21 mouse cellular contexts compared by ENCODE assay signal in genomic region chr19:10828321-10828720, GRCm38 (mm10). TPM values are rescaled to one million over a fixed set of nuclear protein-coding genes. Genes with fewer than 3 reads are reported as not detected.
DNase-seq lines count a peak whose midpoint lies in the region; ATAC-seq and TF ChIP-seq lines count a peak whose summit lies in the region.
"Had no signal": no experiment of that assay in that cellular context is flagged by ENCODE, and none has a peak within 500 bp of the region (broad histone marks: within the 10 kb centered on the region; RNA-seq: fewer than 3 reads in every experiment).

No protein-coding gene starts in this region.

- 70% methylated on average over 5 of the region's 5 CpGs for WGBS in bone marrow, adult 2 months
- WGBS in thymus, adult 2 months = 45% methylated on average over 5 of the region's 5 CpGs
- WGBS in midbrain, embryonic 11.5 days = 90% methylated on average over 5 of the region's 5 CpGs

- peaks cover 4% of the 10 kb centered on the region; the same call in 1 of the 2 replicates for H3K36me3 ChIP-seq in thymus, adult 2 months (ENCODE audit: control insufficient read depth, insufficient read depth, low read length)
- H3K36me3 ChIP-seq in midbrain, embryonic 11.5 days (ENCODE audit: control insufficient read depth, insufficient read depth, low read length) = no peaks in the 10 kb centered on the region
- H3K36me3 ChIP-seq: embryonic facial prominence, embryonic 13.5 days; forebrain, embryonic 12.5 days; G1E; heart, embryonic 12.5 days; hindbrain, embryonic 10.5 days had no signal

- no peak for ATAC-seq in midbrain, embryonic 11.5 days (ENCODE audit: low FRiP score)
- ATAC-seq: forebrain, embryonic 16.5 days had no signal

- no peaks in the 10 kb centered on the region for H3K9me3 ChIP-seq in midbrain, embryonic 11.5 days (ENCODE audit: control insufficient read depth, low read length)
- H3K9me3 ChIP-seq: embryonic facial prominence, embryonic 13.5 days; forebrain, embryonic 12.5 days; G1E; heart, embryonic 12.5 days; hindbrain, embryonic 10.5 days had no signal

- no peak overlapping the region for H3K4me3 ChIP-seq in bone marrow, adult 2 months (replicated peaks; ENCODE audit: control insufficient read depth, low read depth, low read length)
- H3K4me3 ChIP-seq in thymus, adult 2 months (ENCODE audit: control insufficient read depth, insufficient read depth, low read length) = peak overlapping the region; percentile 74
- H3K4me3 ChIP-seq in midbrain, embryonic 11.5 days (ENCODE audit: low read depth, low read length) = no peak overlapping the region
- H3K4me3 ChIP-seq: embryonic facial prominence, embryonic 13.5 days; forebrain, embryonic 12.5 days; gastrocnemius, adult 2 months; heart, embryonic 12.5 days; hindbrain, embryonic 10.5 days had no signal

- H3K9ac ChIP-seq in midbrain, embryonic 11.5 days (ENCODE audit: low read length) = no peak overlapping the region
- H3K9ac ChIP-seq: embryonic facial prominence, embryonic 13.5 days; forebrain, embryonic 12.5 days; heart, embryonic 12.5 days; hindbrain, embryonic 14.5 days had no signal

- intact Hi-C loops in left cerebral cortex, postnatal 36 days (cut with DNase I) = no loop called here

- DNase-seq in A20 (ENCODE audit: low read depth, low spot score) = peak; percentile 53
- DNase-seq in thymus, adult 2 months = peak; percentile 47
- DNase-seq in thymus, postnatal 25 days = peak; percentile 58
- DNase-seq in kidney, postnatal 25 days = no peak
- DNase-seq in midbrain, embryonic 11.5 days (ENCODE audit: low spot score, missing footprints) = no peak
- no peak for DNase-seq in adrenal gland, postnatal 25 days
- DNase-seq in left cerebral cortex, postnatal 36 days (ENCODE audit: low spot score in 2 of 2) = no peak
- DNase-seq: adrenal gland, postnatal 10 days; cerebellum, adult 18-20 months; cerebellum, adult 9-11 months; cerebellum, postnatal 36 days; gastrocnemius, adult 2 months; gastrocnemius, postnatal 25 days had no signal

- TF ChIP-seq CTCF in bone marrow, adult 2 months (IDR thresholded peaks at IDR 0.05; ENCODE audit: control insufficient read depth, insufficient read depth, low read length) = no peak
- no peak for TF ChIP-seq CTCF in thymus, adult 2 months (IDR thresholded peaks at IDR 0.05; ENCODE audit: borderline replicate concordance, control insufficient read depth, extremely low read depth, insufficient read depth, low read length, poor library complexity)

- no peak for TF ChIP-seq POLR2A in bone marrow, adult 2 months (IDR thresholded peaks at IDR 0.05; ENCODE audit: borderline replicate concordance, control insufficient read depth, low read depth, low read length)
- TF ChIP-seq POLR2A in thymus, adult 2 months (IDR thresholded peaks at IDR 0.05; ENCODE audit: control insufficient read depth, extremely low read depth, insufficient read depth, low read length, poor library complexity) = peak; percentile 46; the same call in 1 of the 2 replicates

- H3K27ac ChIP-seq in bone marrow, adult 2 months (ENCODE audit: control insufficient read depth, insufficient read depth, low read depth, low read length, poor library complexity) = 0 out of 2 replicates have a peak overlapping the region, but pooled peaks have one; percentile 5
- peak overlapping the region; percentile 92 for H3K27ac ChIP-seq in thymus, adult 2 months (ENCODE audit: control insufficient read depth, insufficient read depth, low read length)
- no peak overlapping the region for H3K27ac ChIP-seq in midbrain, embryonic 11.5 days (ENCODE audit: low read depth, low read length)
- H3K27ac ChIP-seq: embryonic facial prominence, embryonic 13.5 days; forebrain, embryonic 12.5 days; gastrocnemius, adult 2 months; hindbrain, embryonic 10.5 days; hindbrain, embryonic 14.5 days had no signal

- no peaks in the 10 kb centered on the region for H3K27me3 ChIP-seq in thymus, adult 2 months (ENCODE audit: control insufficient read depth, insufficient read depth, low read length)
- no peaks in the 10 kb centered on the region for H3K27me3 ChIP-seq in midbrain, embryonic 11.5 days (ENCODE audit: control insufficient read depth, insufficient read depth, low read length)
- H3K27me3 ChIP-seq: embryonic facial prominence, embryonic 13.5 days; forebrain, embryonic 12.5 days; heart, embryonic 12.5 days had no signal

- H3K4me2 ChIP-seq in midbrain, embryonic 11.5 days = no peak overlapping the region
- H3K4me2 ChIP-seq: embryonic facial prominence, embryonic 13.5 days; forebrain, embryonic 12.5 days; heart, embryonic 12.5 days; hindbrain, embryonic 14.5 days had no signal

- peaks cover 2% of the 10 kb centered on the region; the same call in 1 of the 2 replicates for H3K4me1 ChIP-seq in bone marrow, adult 2 months (ENCODE audit: control insufficient read depth, insufficient read depth, low read length)
- H3K4me1 ChIP-seq in thymus, adult 2 months (replicated peaks; ENCODE audit: control insufficient read depth, insufficient read depth, low read length) = peaks cover 42% of the 10 kb centered on the region
- H3K4me1 ChIP-seq in midbrain, embryonic 11.5 days (ENCODE audit: control insufficient read depth, insufficient read depth, low read length) = 0 out of 2 replicates have a peak, but pooled peaks cover 2% of the 10 kb centered on the region
- H3K4me1 ChIP-seq: embryonic facial prominence, embryonic 13.5 days; heart, embryonic 12.5 days had no signal

RNA-seq across cellular contexts. Expression of gene Cd6, which starts 1.5 kb away (rescaled TPM):
- polyA plus RNA-seq in bone marrow, adult 2 months (2011; ENCODE audit: insufficient read depth, insufficient read length, low replicate concordance, missing spikeins) = 2.1 TPM in 2 replicates
- 317 and 321 TPM in 2 replicates for polyA plus RNA-seq in thymus, adult 2 months (2012; rRNA removed)
- not detected in 2 replicates for polyA plus RNA-seq in midbrain, embryonic 11.5 days (2014; fragmentation: Nextera tagmentation; extraction: Ambion mirVana)
- not detected in 2 replicates for total RNA-seq in adrenal gland, postnatal 25 days (2021)
- 1 to 10 TPM; 2.9 to 3.1 TPM for total RNA-seq in left cerebral cortex, postnatal 36 days (2021)
- total RNA-seq: gastrocnemius, adult 2 months had no signal
- polyA plus RNA-seq: forebrain, embryonic 12.5 days; forebrain, embryonic 16.5 days; G1E; heart, embryonic 12.5 days; hindbrain, embryonic 10.5 days; hindbrain, embryonic 14.5 days had no signal

RNA-seq across cellular contexts. Expression of gene Slc15a3, which starts 11.2 kb away (rescaled TPM):
- polyA plus RNA-seq in bone marrow, adult 2 months (2011; ENCODE audit: insufficient read depth, insufficient read length, low replicate concordance, missing spikeins) = 9.5 and 19.7 TPM in 2 replicates
- polyA plus RNA-seq in thymus, adult 2 months (2012; rRNA removed) = 26.1 and 29.7 TPM in 2 replicates
- 0.18 and 0.25 TPM in 2 replicates for polyA plus RNA-seq in midbrain, embryonic 11.5 days (2014; fragmentation: Nextera tagmentation; extraction: Ambion mirVana)
- 3.2 and 4.0 TPM in 2 replicates for total RNA-seq in adrenal gland, postnatal 25 days (2021)
- 1 to 10 TPM in 1 of 2 experiments, under 1 TPM in 1; 0.86 to 1.7 TPM for total RNA-seq in left cerebral cortex, postnatal 36 days (2021)

RNA-seq across cellular contexts. Expression of gene Tmem132a, which starts 41.4 kb away (rescaled TPM):
- polyA plus RNA-seq in bone marrow, adult 2 months (2011; ENCODE audit: insufficient read depth, insufficient read length, low replicate concordance, missing spikeins) = 1.4 TPM in 1 of 2 replicates, not detected in the other
- 10.4 and 11.0 TPM in 2 replicates for polyA plus RNA-seq in thymus, adult 2 months (2012; rRNA removed)
- polyA plus RNA-seq in midbrain, embryonic 11.5 days (2014; fragmentation: Nextera tagmentation; extraction: Ambion mirVana) = 51.3 and 58.3 TPM in 2 replicates
- 30.5 and 32.8 TPM in 2 replicates for total RNA-seq in adrenal gland, postnatal 25 days (2021)
- 100 to 1,000 TPM; 277 to 369 TPM for total RNA-seq in left cerebral cortex, postnatal 36 days (2021)

RNA-seq across cellular contexts. Expression of gene Tmem109, which starts 53.5 kb away (rescaled TPM):
- 5.1 and 11.5 TPM in 2 replicates for polyA plus RNA-seq in bone marrow, adult 2 months (2011; ENCODE audit: insufficient read depth, insufficient read length, low replicate concordance, missing spikeins)
- 64.9 and 71.8 TPM in 2 replicates for polyA plus RNA-seq in thymus, adult 2 months (2012; rRNA removed)
- polyA plus RNA-seq in midbrain, embryonic 11.5 days (2014; fragmentation: Nextera tagmentation; extraction: Ambion mirVana) = 38.7 and 41.2 TPM in 2 replicates
- 143 and 161 TPM in 2 replicates for total RNA-seq in adrenal gland, postnatal 25 days (2021)
- total RNA-seq in left cerebral cortex, postnatal 36 days (2021) = 10 to 100 TPM; 40.0 to 49.9 TPM

Comparison
In these comparisons a context has a peak if more than half of its experiments do, and no peak if none do; other contexts are left out.
1. DNase-seq: peak in A20 (single experiment), thymus, adult 2 months (single experiment) and thymus, postnatal 25 days (single experiment); none in kidney, postnatal 25 days (0 of 2), midbrain, embryonic 11.5 days (single experiment), adrenal gland, postnatal 25 days (single experiment) and left cerebral cortex, postnatal 36 days (0 of 2).
2. RNA of gene Cd6, which starts 1.5 kb away (polyA plus RNA-seq): 317 to 321 TPM in thymus, adult 2 months; 2.1 TPM in bone marrow, adult 2 months and not detected in midbrain, embryonic 11.5 days; every median in the first group is over 100 times any median in the second.